Mouse (Mus musculus): Measurements from ENCODE around the gene Zfp981. TPM values are rescaled to one million over a fixed set of nuclear protein-coding genes. Genes with fewer than 3 reads are reported as not detected.
"Not testable (repeated sequence)": the region's sequence is repeated elsewhere in the genome, so short reads cannot be mapped to it uniquely, and the experiment has no call there.

The Zfp981 gene
- polyA plus RNA-seq, 1 experiment from 2014 or later, result 0.15 TPM

DNA sequence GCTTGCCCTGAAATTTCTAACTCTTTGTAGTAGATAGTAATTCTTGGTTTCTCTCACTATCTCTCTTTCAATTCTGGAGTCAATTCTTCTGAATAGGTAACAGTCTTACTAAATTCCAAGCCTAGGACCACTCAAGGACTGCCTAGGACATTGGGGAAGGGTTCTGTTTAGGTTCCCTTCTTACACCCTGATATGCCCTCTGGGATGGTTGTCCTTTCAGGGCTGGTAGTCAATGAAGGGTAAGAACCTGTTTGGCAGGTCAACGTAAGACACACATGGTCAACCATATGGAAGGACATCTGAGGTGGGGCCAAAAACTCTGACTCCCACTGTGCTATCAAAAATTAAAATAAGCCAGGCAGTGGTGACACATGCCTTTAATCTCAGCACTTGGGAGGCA is 9.0 kb upstream of the Zfp981 start:
- H3K27me3 ChIP-seq (replicated peaks), result no peaks in the 10 kb centered on the region
- H3K9me3 ChIP-seq, result peaks cover 71% of the 10 kb centered on the region
- no peak overlapping the region for H3K4me2 ChIP-seq
- H3K4me1 ChIP-seq, result no peaks in the 10 kb centered on the region
- H3K9ac ChIP-seq, result no peak overlapping the region
- WGBS, result 38% methylated on average over 1 of the region's 1 CpGs
- no peaks in the 10 kb centered on the region for H3K36me3 ChIP-seq (replicated peaks)
- H3K27ac ChIP-seq, result no peak overlapping the region
- no peak overlapping the region for H3K4me3 ChIP-seq
- no peak for ATAC-seq (replicated peaks)

DNA sequence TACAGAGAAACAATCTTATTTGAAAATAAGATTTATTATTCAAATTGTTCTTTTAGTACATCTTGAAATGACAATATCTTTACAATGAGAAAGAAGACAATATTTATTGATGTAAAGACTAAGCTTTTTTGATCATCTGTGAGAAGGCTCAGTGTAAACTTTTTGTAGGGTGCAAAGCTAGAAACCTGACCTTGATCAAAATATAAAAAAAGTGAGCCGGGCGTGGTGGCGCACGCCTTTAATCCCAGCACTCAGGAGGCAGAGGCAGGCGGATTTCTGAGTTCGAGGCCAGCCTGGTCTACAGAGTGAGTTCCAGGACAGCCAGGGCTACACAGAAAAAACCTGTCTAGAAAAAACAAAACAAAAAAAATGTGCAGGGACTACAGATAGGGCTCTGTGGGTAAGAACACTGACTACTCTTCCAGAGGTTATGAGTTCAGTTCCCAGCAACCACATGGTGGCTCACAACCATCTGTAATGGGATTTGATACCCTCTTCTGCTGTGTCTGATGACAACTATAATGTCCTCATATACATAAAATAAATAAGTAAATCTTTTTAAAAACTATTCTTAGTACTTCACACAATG is 8.4 kb upstream of the Zfp981 start:
- WGBS, result 86% methylated on average over 6 of the region's 6 CpGs

DNA sequence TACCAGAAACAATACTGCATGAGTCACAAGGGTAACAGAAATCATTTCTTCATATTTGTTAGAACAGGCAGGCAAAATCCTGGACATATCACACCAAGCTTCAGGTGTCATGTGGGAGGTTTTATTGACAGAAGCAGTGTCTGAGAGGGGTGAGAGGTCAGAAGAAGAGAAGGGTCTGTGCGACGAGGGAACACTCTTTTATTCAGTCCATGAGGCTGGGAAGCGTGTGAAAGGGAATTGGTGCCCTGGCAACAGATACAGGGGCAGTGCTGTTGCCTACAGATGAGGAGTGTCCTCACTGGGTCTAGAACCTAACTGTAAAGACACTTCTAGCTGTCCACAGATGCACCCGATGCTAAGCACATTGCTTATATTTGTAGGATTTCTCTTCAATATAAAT is 6.8 kb upstream of the Zfp981 start:
- no peak for ATAC-seq (replicated peaks)

More for the DNA sequence above, 8.4 kb upstream of the Zfp981 start:
- H3K4me1 ChIP-seq; H3K36me3 ChIP-seq (replicated peaks); H3K4me2 ChIP-seq; ATAC-seq (replicated peaks); H3K9ac ChIP-seq; H3K27me3 ChIP-seq (replicated peaks); H3K4me3 ChIP-seq; H3K27ac ChIP-seq: not testable (repeated sequence)
- peaks cover 71% of the 10 kb centered on the region for H3K9me3 ChIP-seq

DNA sequence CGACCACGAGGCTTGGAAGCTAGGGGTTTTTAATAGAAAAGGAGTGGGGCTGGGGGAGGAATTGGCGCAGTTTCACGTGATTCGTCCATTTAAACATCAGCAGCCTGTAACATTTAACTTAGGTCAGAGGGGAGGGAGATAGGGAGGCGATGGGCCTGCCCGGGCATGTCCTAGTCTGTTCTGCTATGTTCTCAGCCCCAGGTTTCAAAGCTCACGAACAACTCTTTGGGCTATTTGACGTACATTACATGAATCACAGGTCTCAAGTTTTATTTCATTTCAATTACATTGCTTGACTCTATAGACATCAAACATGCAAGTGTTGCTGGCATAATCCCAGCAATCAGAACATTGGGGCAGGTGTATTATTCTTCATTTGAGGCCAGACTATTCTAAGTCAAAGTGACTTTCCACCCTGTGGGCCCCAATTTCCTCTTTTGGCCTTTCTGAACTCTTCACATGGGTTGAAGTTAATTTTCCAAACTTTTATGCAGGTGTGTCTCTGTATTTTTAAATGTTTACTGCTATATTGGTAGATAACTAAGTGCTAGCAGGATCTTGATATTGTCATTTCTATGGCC is 4.0 kb upstream of the Zfp981 start:
- not testable (repeated sequence) for H3K9ac ChIP-seq; ATAC-seq (replicated peaks); H3K27ac ChIP-seq; H3K4me1 ChIP-seq; H3K27me3 ChIP-seq (replicated peaks); H3K4me2 ChIP-seq; H3K4me3 ChIP-seq; H3K36me3 ChIP-seq (replicated peaks)
- peaks cover 71% of the 10 kb centered on the region for H3K9me3 ChIP-seq
- 76% methylated on average over 9 of the region's 9 CpGs for WGBS

More for the DNA sequence above, 6.8 kb upstream of the Zfp981 start:
- no peak overlapping the region for H3K4me2 ChIP-seq
- no peak overlapping the region for H3K27ac ChIP-seq
- H3K36me3 ChIP-seq (replicated peaks), result no peaks in the 10 kb centered on the region
- WGBS, result 65% methylated on average over 4 of the region's 4 CpGs
- no peak overlapping the region for H3K9ac ChIP-seq
- no peak overlapping the region for H3K4me3 ChIP-seq
- peaks cover 73% of the 10 kb centered on the region for H3K9me3 ChIP-seq
- no peaks in the 10 kb centered on the region for H3K27me3 ChIP-seq (replicated peaks)
- no peaks in the 10 kb centered on the region for H3K4me1 ChIP-seq

DNA sequence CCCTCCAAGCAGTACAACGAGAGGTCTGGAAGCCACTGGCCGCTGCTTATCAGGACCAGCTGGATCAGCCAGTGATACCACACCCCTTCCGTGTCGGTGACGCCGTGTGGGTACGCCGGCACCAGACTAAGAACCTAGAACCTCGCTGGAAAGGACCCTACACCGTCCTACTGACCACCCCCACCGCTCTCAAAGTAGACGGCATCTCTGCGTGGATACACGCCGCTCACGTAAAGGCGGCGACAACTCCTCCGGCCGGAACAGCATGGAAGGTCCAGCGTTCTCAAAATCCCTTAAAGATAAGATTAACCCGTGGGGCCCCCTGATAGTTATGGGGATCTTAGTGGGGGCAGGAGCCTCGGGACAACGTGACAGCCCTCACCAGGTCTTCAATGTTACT is 7.2 kb downstream of the Zfp981 start:
- ATAC-seq (replicated peaks); H3K36me3 ChIP-seq (replicated peaks); H3K27me3 ChIP-seq (replicated peaks); H3K27ac ChIP-seq; H3K4me3 ChIP-seq; H3K4me1 ChIP-seq; H3K9ac ChIP-seq; H3K4me2 ChIP-seq: not testable (repeated sequence)
- peaks cover 19% of the 10 kb centered on the region for H3K9me3 ChIP-seq
- WGBS, result 94% methylated on average over 23 of the region's 24 CpGs

DNA sequence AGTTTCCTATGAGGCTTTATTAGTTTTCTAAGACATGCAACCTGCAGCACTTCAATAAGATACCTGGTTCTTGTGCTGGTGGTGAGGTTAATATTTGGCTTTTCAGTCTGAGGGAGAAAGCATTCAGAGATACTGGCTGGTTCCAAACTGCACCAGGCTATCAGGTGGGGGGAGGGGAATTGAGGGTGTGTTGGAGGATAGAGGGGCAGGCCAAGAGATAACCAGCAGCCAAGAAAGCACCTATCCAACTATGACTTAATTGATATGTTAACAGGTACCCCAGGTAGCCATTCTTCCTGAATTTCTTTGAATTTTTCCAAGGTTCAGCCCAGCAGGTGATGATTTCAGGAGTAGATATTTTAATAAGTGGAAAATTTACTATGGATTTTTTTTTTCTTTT is 10.0 kb downstream of the Zfp981 start:
- H3K4me1 ChIP-seq; H3K9ac ChIP-seq; ATAC-seq (replicated peaks): not testable (repeated sequence)

DNA sequence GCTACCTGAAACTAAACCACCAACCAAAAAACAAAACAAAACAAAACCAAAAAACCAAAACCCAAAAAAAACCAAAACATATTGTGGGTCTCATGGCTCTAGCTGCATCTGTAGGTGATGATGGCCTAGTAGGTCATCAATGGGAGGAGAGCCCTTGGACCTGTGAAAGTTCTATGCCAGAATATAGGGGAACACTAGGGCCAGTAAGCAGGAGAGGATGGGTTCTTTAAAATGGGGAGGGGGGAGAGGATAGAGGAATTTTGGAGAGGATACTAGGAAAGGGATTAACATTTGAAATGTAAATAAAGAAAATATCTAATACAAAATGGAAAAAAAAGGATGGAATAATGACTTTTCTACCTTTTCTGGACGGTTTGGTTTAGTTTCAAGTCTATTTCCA is 14.6 kb downstream of the Zfp981 start:
- Histone ChIP-seq H3K9ac (no peak overlapping the region), H3K27me3 (replicated peaks) (no peaks in the 10 kb centered on the region), H3K9me3 (peaks cover 74% of the 10 kb centered on the region), H3K4me2 (no peak overlapping the region), H3K4me1 (no peaks in the 10 kb centered on the region), H3K27ac (no peak overlapping the region), H3K4me3 (no peak overlapping the region), H3K36me3 (replicated peaks) (no peaks in the 10 kb centered on the region)
- 49% methylated on average over 1 of the region's 1 CpGs for WGBS
- ATAC-seq (replicated peaks), result no peak

More for the DNA sequence above, 10.0 kb downstream of the Zfp981 start:
- peaks cover 36% of the 10 kb centered on the region for H3K9me3 ChIP-seq
- not testable (repeated sequence) for H3K4me2 ChIP-seq; H3K4me3 ChIP-seq; H3K27me3 ChIP-seq (replicated peaks); H3K36me3 ChIP-seq (replicated peaks); H3K27ac ChIP-seq

DNA sequence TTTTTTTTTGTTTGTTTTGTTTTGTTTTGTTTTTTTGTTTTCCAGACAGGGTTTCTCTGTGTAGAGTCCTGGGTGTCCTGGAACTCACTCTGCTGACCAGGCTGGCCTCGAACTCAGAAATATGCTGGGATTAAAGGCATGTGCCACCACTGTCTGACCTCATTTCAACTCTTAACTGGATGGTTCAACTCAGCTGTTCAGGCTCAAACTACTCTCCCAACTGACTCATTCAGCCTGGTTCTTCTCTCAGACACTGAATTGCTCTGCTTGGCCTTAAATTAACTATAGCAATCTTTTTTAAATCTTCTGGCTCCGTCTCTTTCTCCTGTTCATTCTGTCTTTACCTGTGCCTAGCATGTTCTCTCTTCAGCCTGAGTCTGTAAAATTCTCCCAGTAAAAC is 15.3 kb downstream of the Zfp981 start:
- H3K9me3 ChIP-seq, result peaks cover 75% of the 10 kb centered on the region
- not testable (repeated sequence) for H3K27ac ChIP-seq; H3K36me3 ChIP-seq (replicated peaks); ATAC-seq (replicated peaks); H3K9ac ChIP-seq; H3K4me2 ChIP-seq; H3K27me3 ChIP-seq (replicated peaks); H3K4me1 ChIP-seq; H3K4me3 ChIP-seq
- WGBS, result 61% methylated on average over 2 of the region's 2 CpGs

DNA sequence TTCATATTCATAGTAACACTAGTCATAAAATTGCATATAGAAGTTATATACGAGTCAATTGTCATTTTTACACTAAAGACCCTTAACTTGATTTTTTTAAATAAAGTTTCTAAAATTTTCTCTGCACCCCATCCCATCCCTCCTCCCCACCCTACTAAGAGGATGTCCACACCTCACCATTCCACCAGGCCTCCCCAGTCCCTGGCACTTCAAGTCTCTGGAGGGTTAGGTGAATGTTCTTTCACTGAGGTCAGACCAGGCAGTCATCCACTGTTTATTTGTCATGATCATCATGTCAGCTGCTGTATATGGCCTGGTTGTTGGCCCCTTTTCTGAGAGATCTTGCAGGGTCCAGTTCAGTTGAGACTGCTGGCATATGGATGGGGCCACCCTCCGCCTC is 18.9 kb downstream of the Zfp981 start:
- Histone ChIP-seq H3K27me3 (replicated peaks) (no peaks in the 10 kb centered on the region), H3K9ac (no peak overlapping the region), H3K4me3 (no peak overlapping the region), H3K9me3 (peaks cover 86% of the 10 kb centered on the region), H3K4me1 (no peaks in the 10 kb centered on the region), H3K36me3 (replicated peaks) (no peaks in the 10 kb centered on the region), H3K4me2 (no peak overlapping the region), H3K27ac (no peak overlapping the region)
- 87% methylated on average over 2 of the region's 2 CpGs for WGBS
- no peak for ATAC-seq (replicated peaks)

DNA sequence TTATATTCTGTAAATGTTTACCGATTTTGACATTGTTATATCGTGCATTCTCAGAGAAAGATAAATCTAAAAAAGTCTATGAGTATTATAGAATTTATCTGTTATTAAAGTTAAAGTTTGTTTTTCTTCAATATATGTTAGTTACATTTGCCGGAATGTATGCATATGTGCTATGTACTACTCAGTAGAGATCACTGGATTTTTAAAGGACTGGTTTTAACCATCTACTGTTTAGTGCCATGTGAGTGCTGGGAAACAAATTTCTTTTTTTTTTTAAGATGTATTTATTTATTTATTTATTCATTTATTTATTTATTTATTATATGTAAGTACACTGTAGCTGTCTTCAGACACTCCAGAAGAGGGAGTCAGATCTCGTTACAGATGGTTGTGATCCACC is 32.7 kb downstream of the Zfp981 start:
- no peak overlapping the region for H3K27ac ChIP-seq
- H3K27me3 ChIP-seq (replicated peaks), result no peaks in the 10 kb centered on the region
- no peak overlapping the region for H3K4me3 ChIP-seq
- no peak overlapping the region for H3K9ac ChIP-seq
- H3K4me2 ChIP-seq, result no peak overlapping the region
- 86% methylated on average over 4 of the region's 4 CpGs for WGBS
- H3K9me3 ChIP-seq, result peaks cover 66% of the 10 kb centered on the region
- no peak for ATAC-seq (replicated peaks)
- no peaks in the 10 kb centered on the region for H3K4me1 ChIP-seq
- H3K36me3 ChIP-seq (replicated peaks), result peaks cover 8% of the 10 kb centered on the region; the same call in 1 of the 2 replicates

DNA sequence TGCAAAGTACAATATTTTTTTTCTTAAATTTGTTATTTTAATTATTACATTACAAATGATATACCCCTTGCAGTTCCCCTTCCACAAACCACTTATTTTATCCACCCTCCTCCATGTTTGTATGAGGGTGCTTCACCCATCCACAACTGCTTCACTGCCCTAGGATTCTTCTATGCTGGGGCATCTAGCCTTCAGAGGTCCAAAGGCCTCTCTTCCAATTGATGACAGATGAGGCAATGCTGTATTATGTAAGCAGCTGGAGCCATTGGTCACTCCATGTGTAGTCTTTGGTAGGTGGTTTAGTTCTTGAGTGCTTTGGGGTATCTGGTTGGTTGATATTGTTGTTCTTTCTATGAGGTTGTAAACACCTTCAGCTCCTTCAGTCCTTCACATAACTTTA is 34.1 kb downstream of the Zfp981 start:
- Histone ChIP-seq H3K9me3 (peaks cover 64% of the 10 kb centered on the region), H3K4me1 (no peaks in the 10 kb centered on the region), H3K36me3 (replicated peaks) (peaks cover 8% of the 10 kb centered on the region; the same call in 1 of the 2 replicates), H3K4me2 (no peak overlapping the region), H3K27me3 (replicated peaks) (no peaks in the 10 kb centered on the region), H3K4me3 (no peak overlapping the region), H3K9ac (no peak overlapping the region), H3K27ac (no peak overlapping the region)
- ATAC-seq (replicated peaks), result no peak

DNA sequence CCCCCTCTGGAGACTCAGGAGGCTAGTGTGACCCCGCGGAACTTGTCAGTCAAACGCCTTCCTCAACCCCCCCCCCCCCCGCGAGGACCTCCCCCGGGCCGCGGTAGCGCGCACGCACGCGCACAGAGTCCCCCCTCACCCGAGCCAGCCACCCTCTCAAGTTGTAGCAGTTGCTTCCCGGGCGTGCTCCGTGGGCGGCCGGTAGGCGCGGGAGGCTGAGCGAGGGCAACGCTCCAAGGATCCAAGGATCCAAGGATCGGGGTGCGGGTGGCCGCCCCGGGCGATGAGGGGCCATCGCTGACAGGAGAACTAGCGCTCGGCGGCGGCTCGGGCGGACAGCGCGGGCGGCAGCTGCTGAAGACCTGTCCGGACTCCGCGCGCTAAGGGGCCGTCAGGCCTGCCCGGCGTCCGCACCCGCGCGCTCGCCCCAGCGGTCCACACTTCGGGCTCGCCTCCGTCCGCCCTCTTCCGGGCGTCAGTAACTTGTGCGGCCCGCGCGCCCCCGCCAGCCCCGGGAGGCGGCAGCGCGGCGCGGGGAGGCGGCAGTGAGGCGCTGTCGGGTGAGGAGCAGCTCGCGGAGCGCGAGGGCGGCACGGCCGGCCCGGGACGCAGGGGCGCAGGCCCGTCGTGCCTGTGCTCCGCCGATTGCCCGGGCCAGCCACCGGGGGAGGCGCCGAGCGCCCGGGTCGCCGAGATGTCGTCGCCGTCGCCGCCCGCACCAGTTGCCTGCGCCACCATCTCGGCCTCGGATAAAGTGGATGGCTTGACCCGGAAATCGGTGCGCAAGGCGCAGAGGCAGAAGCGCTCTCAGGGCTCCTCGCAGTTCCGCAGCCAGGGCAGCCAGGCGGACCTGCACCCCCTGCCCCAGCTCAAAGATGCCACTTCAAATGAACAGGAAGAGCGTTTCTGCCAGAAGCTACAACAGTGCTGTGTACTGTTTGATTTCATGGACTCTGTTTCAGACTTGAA is 78.4 kb downstream of the Zfp981 start:
- not testable (repeated sequence) for H3K9me3 ChIP-seq; H3K4me3 ChIP-seq; H3K4me1 ChIP-seq; H3K9ac ChIP-seq; H3K36me3 ChIP-seq (replicated peaks); H3K4me2 ChIP-seq; H3K27me3 ChIP-seq (replicated peaks); H3K27ac ChIP-seq
- under 1% methylated on average over 21 of the region's 111 CpGs for WGBS
- ATAC-seq (replicated peaks), result peak; percentile 82
